Mouse (Mus musculus) urinary bladder, postnatal 36 days (tissue): Measurements from ENCODE around the gene Grb10.

Source experiments
- DNase-seq, 2 experiments: peaks; one replicate each; pipeline ENCODE4 v3.0.0; 2022; ENCODE audit warnings: low spot score in 2 of 2, mixed read lengths in 1 of 2

Gene Grb10

GRCm38 (mm10) chr11:11904995-11905394, 133.5 kb downstream of the Grb10 start:
- DNase-seq, result no peak

- DNase-seq, result no peak
These were observed 137.0 kb downstream of the Grb10 start for GRCm38 (mm10) chr11:11901509-11901908.

GRCm38 (mm10) chr11:11898496-11898895, 140.0 kb downstream of the Grb10 start:
- DNase-seq, result no peak

GRCm38 (mm10) chr11:11897645-11898357, 140.7 kb downstream of the Grb10 start, which contains the start of gene Ddc:
TSS of gene Ddc (minus strand) at chr11:11898144.
- no peak for DNase-seq

- no peak for DNase-seq
These were observed 143.0 kb downstream of the Grb10 start for GRCm38 (mm10) chr11:11895479-11895878.

- no peak for DNase-seq
These were observed 144.7 kb downstream of the Grb10 start for GRCm38 (mm10) chr11:11893769-11894168.

GRCm38 (mm10) chr11:11892993-11893602, 145.4 kb downstream of the Grb10 start:
- DNase-seq, result no peak

- no peak for DNase-seq
These were observed 146.7 kb downstream of the Grb10 start for GRCm38 (mm10) chr11:11891832-11892231.

GRCm38 (mm10) chr11:11890139-11890741, 148.2 kb downstream of the Grb10 start:
- no peak for DNase-seq

GRCm38 (mm10) chr11:11888727-11889126, 149.8 kb downstream of the Grb10 start:
- DNase-seq, result no peak

GRCm38 (mm10) chr11:11888051-11888450, 150.4 kb downstream of the Grb10 start:
- no peak for DNase-seq

GRCm38 (mm10) chr11:11886403-11886998, 152.0 kb downstream of the Grb10 start:
- no peak for DNase-seq

- DNase-seq, result no peak
These were observed 152.6 kb downstream of the Grb10 start for GRCm38 (mm10) chr11:11885921-11886320.

GRCm38 (mm10) chr11:11885246-11885643, 153.2 kb downstream of the Grb10 start:
- no peak for DNase-seq

GRCm38 (mm10) chr11:11884533-11885245, 153.8 kb downstream of the Grb10 start:
- DNase-seq, result no peak

- no peak for DNase-seq
These were observed 156.7 kb downstream of the Grb10 start for GRCm38 (mm10) chr11:11881783-11882155.

GRCm38 (mm10) chr11:11881026-11881782, 157.3 kb downstream of the Grb10 start:
- no peak for DNase-seq
